8 mouse cellular contexts compared by ENCODE assay signal in genomic region chr14:115017410-115018153, GRCm38 (mm10).
DNase-seq lines count a peak whose midpoint lies in the region; ATAC-seq and TF ChIP-seq lines count a peak whose summit lies in the region.

No protein-coding gene starts in this region.

- peak; percentile 83 for DNase-seq in CH12.LX (ENCODE audit: extremely low read depth)
- DNase-seq in cerebellum, adult 2 months: peak; percentile 52 to 62
- peak; percentile 58 for DNase-seq in forelimb bud, embryonic 11.5 days (ENCODE audit: low read depth, low spot score)
- peak; percentile 72 for DNase-seq in hindbrain, embryonic 10.5 days (ENCODE audit: low spot score)
- peak; percentile 26 for DNase-seq in layer of hippocampus, adult 9-10 months (ENCODE audit: low spot score)
- DNase-seq in testis, postnatal 14 days (ENCODE audit: low spot score): peak; percentile 28

- peak; percentile 45; the same call in 1 of the 2 replicates for TF ChIP-seq POLR2A in CH12.LX (IDR thresholded peaks at IDR 0.05; ENCODE audit: low read depth, low read length)
- no peak for TF ChIP-seq POLR2A in cerebellum, adult 2 months (IDR thresholded peaks at IDR 0.05; ENCODE audit: borderline replicate concordance, insufficient read depth, low read length)

- peak overlapping the region in 2 of 3 experiments; percentile 17 to 44 for H3K4me3 ChIP-seq in CH12.LX (replicated peaks in 1 of 3; ENCODE audit: low read depth in 2 of 3, low read length in 2 of 3, poor library complexity in 1 of 3)
- peak overlapping the region; percentile 49 for H3K4me3 ChIP-seq in cerebellum, adult 2 months (replicated peaks; ENCODE audit: insufficient read depth, low read depth, low read length)
- H3K4me3 ChIP-seq in hindbrain, embryonic 10.5 days: peak overlapping the region; percentile 39
- H3K4me3 ChIP-seq in lung, embryonic 16.5 days (ENCODE audit: low read length): peak overlapping the region; percentile 48

- in situ Hi-C loops in CH12.LX (cut with MboI; ENCODE audit: low pct_ligation_motif_present, low pct_unique_long_range_greater_than_20kb, low sequenced_read_pairs): loop anchor here (10.0 kb wide), 1 partner anchor 377 kb away; no protein-coding TSS in a partner anchor

- H3K9me3 ChIP-seq in CH12.LX (replicated peaks; ENCODE audit: low read length): no peaks in the 10 kb centered on the region
- H3K9me3 ChIP-seq in hindbrain, embryonic 10.5 days: no peaks in the 10 kb centered on the region
- no peaks in the 10 kb centered on the region for H3K9me3 ChIP-seq in lung, embryonic 16.5 days (ENCODE audit: control insufficient read depth, low read length)

- 9% methylated on average over 22 of the region's 22 CpGs for WGBS in cerebellum, adult 2 months
- WGBS in hindbrain, embryonic 10.5 days: 27% methylated on average over 22 of the region's 22 CpGs
- 12% methylated on average over 22 of the region's 22 CpGs for WGBS in lung, embryonic 16.5 days

- no peaks in the 10 kb centered on the region for H3K79me2 ChIP-seq in CH12.LX (replicated peaks; ENCODE audit: control insufficient read depth, extremely low read depth, insufficient read depth, poor library complexity, severe bottlenecking)

- ATAC-seq in lung, embryonic 16.5 days (ENCODE audit: low read depth): peak; percentile 92
- peak; percentile 90 for ATAC-seq in neutrophil, adult 5-6 weeks (ENCODE audit: extremely low read depth, insufficient number of reproducible peaks, low FRiP score, poor library complexity, severe bottlenecking)

- peak; percentile 81 for TF ChIP-seq RAD21 in CH12.LX (IDR thresholded peaks at IDR 0.05; ENCODE audit: low read depth, low read length)

- peak overlapping the region; percentile 52 for H3K27ac ChIP-seq in CH12.LX (ENCODE audit: insufficient read depth, low read depth)
- no peak overlapping the region for H3K27ac ChIP-seq in cerebellum, adult 2 months (ENCODE audit: insufficient read depth, low read length)
- H3K27ac ChIP-seq in hindbrain, embryonic 10.5 days: no peak overlapping the region
- no peak overlapping the region for H3K27ac ChIP-seq in lung, embryonic 16.5 days (ENCODE audit: low read length)

- H3K9ac ChIP-seq in CH12.LX (ENCODE audit: insufficient read depth, low read depth): peak overlapping the region; percentile 80
- H3K9ac ChIP-seq in lung, embryonic 16.5 days (ENCODE audit: low read length): peak overlapping the region; percentile 58

- H3K36me3 ChIP-seq in CH12.LX (replicated peaks in 1 of 2; ENCODE audit: control insufficient read depth in 1 of 2, insufficient read depth in 1 of 2, low read length in 1 of 2): no peaks in the 10 kb centered on the region
- no peaks in the 10 kb centered on the region for H3K36me3 ChIP-seq in hindbrain, embryonic 10.5 days
- no peaks in the 10 kb centered on the region for H3K36me3 ChIP-seq in lung, embryonic 16.5 days (ENCODE audit: control insufficient read depth, insufficient read depth, low read length)

- no peak; the same call in 1 of the 2 replicates for TF ChIP-seq EP300 in CH12.LX (IDR thresholded peaks at IDR 0.05; ENCODE audit: low read length)

- dilution Hi-C loops in CH12.LX (cut with MboI; ENCODE audit: extremely low pct_ligation_motif_present, extremely low pct_unique_long_range_greater_than_20kb, low sequenced_read_pairs): no loop called here

- peaks cover 4 to 10% of the 10 kb centered on the region in 2 experiments; a peak in 3 of 4 replicates for H3K4me1 ChIP-seq in CH12.LX (ENCODE audit: control insufficient read depth in 1 of 2, insufficient read depth in 2 of 2)
- no peaks in the 10 kb centered on the region for H3K4me1 ChIP-seq in cerebellum, adult 2 months (ENCODE audit: control insufficient read depth, insufficient read depth, low read length)
- peaks cover 2% of the 10 kb centered on the region; the same call in 1 of the 2 replicates for H3K4me1 ChIP-seq in hindbrain, embryonic 10.5 days (replicated peaks)
- H3K4me1 ChIP-seq in lung, embryonic 16.5 days (replicated peaks; ENCODE audit: control insufficient read depth, insufficient read depth, low read length): 0 out of 2 replicates have a peak, but pooled peaks cover 3% of the 10 kb centered on the region

- H3K27me3 ChIP-seq in CH12.LX (replicated peaks): no peaks in the 10 kb centered on the region
- H3K27me3 ChIP-seq in cerebellum, adult 2 months (ENCODE audit: control insufficient read depth, insufficient read depth, low read length): no peaks in the 10 kb centered on the region; the same call in 1 of the 2 replicates
- H3K27me3 ChIP-seq in hindbrain, embryonic 10.5 days (ENCODE audit: insufficient read depth, poor library complexity, severe bottlenecking): no peaks in the 10 kb centered on the region
- H3K27me3 ChIP-seq in lung, embryonic 16.5 days (ENCODE audit: control insufficient read depth, insufficient read depth, low read depth, low read length): no peaks in the 10 kb centered on the region

- peak; percentile 42 to 75; a peak in 3 of 4 replicates for TF ChIP-seq CTCF in CH12.LX (conservative IDR thresholded peaks at IDR 0.05 in 1 of 2, IDR thresholded peaks at IDR 0.05 in 1 of 2; ENCODE audit: low read depth in 2 of 2, low read length in 2 of 2)
- TF ChIP-seq CTCF in cerebellum, adult 2 months (IDR thresholded peaks at IDR 0.05; ENCODE audit: borderline replicate concordance, insufficient read depth, low read depth, low read length): peak; percentile 62

- H3K4me2 ChIP-seq in CH12.LX (ENCODE audit: insufficient read depth, low read depth, poor library complexity, severe bottlenecking): peak overlapping the region; percentile 31
- peak overlapping the region; percentile 65 for H3K4me2 ChIP-seq in lung, embryonic 16.5 days (ENCODE audit: low read depth, low read length)

TF ChIP-seq in CH12.LX, 34 proteins besides CTCF, POLR2A, EP300 and RAD21:
- peak; percentile 47; the same call in 1 of the 2 replicates for TF ChIP-seq USF2 (conservative IDR thresholded peaks at IDR 0.05; ENCODE audit: low read depth, low read length)
- 0 out of 2 replicates have a peak, but pooled peaks have one; percentile 48 for TF ChIP-seq BHLHE40 (IDR thresholded peaks at IDR 0.05; ENCODE audit: low read depth, low read length)
- peak; percentile 41; the same call in 1 of the 2 replicates for TF ChIP-seq ELF1 (IDR thresholded peaks at IDR 0.05; ENCODE audit: low read depth, low read length)
- TF ChIP-seq E2F4 (IDR thresholded peaks at IDR 0.05; ENCODE audit: insufficient replicate concordance, low read depth, low read length): no peak
- TF ChIP-seq HCFC1 (IDR thresholded peaks at IDR 0.05; ENCODE audit: low read depth, low read length): no peak
- peak; percentile 77 for TF ChIP-seq MXI1 (IDR thresholded peaks at IDR 0.05; ENCODE audit: low read depth, low read length)
- no peak for TF ChIP-seq MAZ (IDR thresholded peaks at IDR 0.05; ENCODE audit: low read depth, low read length)
- no peak for TF ChIP-seq ZKSCAN1 (IDR thresholded peaks at IDR 0.05; ENCODE audit: borderline replicate concordance, low read depth, low read length)
- no peak; the same call in 1 of the 2 replicates for TF ChIP-seq CHD2 (IDR thresholded peaks at IDR 0.05; ENCODE audit: low read length)
- 0 out of 2 replicates have a peak, but pooled peaks have one; percentile 1 for TF ChIP-seq ZC3H11A (IDR thresholded peaks at IDR 0.05; ENCODE audit: low read depth, low read length)
- no peak for TF ChIP-seq POLR2AphosphoS2 (IDR thresholded peaks at IDR 0.05; ENCODE audit: low read depth, low read length)
- peak; percentile 31; the same call in 1 of the 2 replicates for TF ChIP-seq JUND (conservative IDR thresholded peaks at IDR 0.05; ENCODE audit: low read depth, low read length)
- TF ChIP-seq PAX5 (IDR thresholded peaks at IDR 0.05; ENCODE audit: low read length): no peak
- TF ChIP-seq IRF4 (IDR thresholded peaks at IDR 0.05; ENCODE audit: low read depth, low read length): peak; percentile 19; the same call in 1 of the 2 replicates
- TF ChIP-seq MEF2A (IDR thresholded peaks at IDR 0.05; ENCODE audit: borderline replicate concordance, low read depth, low read length): 0 out of 2 replicates have a peak, but pooled peaks have one; percentile 55
- TF ChIP-seq SIN3A (IDR thresholded peaks at IDR 0.05; ENCODE audit: low read length): no peak; the same call in 1 of the 2 replicates
- TF ChIP-seq RCOR1 (conservative IDR thresholded peaks at IDR 0.05; ENCODE audit: low read depth, low read length): no peak
- TF ChIP-seq CHD1 (IDR thresholded peaks at IDR 0.05; ENCODE audit: low read depth, low read length): no peak
- TF ChIP-seq GABPA (IDR thresholded peaks at IDR 0.05; ENCODE audit: insufficient replicate concordance, low read depth, low read length): no peak
- TF ChIP-seq MAX (IDR thresholded peaks at IDR 0.05; ENCODE audit: low read length): peak; percentile 71; the same call in 1 of the 2 replicates
- peak; percentile 38; the same call in 1 of the 2 replicates for TF ChIP-seq TCF12 (IDR thresholded peaks at IDR 0.05; ENCODE audit: low read depth, low read length)
- 0 out of 2 replicates have a peak, but pooled peaks have one; percentile 27 for TF ChIP-seq NELFE (IDR thresholded peaks at IDR 0.05; ENCODE audit: low read depth, low read length)
- peak; percentile 61; the same call in 1 of the 2 replicates for TF ChIP-seq MYC (IDR thresholded peaks at IDR 0.05; ENCODE audit: low read depth, low read length)
- peak; percentile 58; the same call in 1 of the 2 replicates for TF ChIP-seq TBP (conservative IDR thresholded peaks at IDR 0.05; ENCODE audit: low read depth, low read length)
- no peak; the same call in 1 of the 2 replicates for TF ChIP-seq ETS1 (conservative IDR thresholded peaks at IDR 0.05; ENCODE audit: low read depth, low read length)
- peak; percentile 45 for TF ChIP-seq USF1 (IDR thresholded peaks at IDR 0.05; ENCODE audit: low read depth, low read length)
- TF ChIP-seq ZNF384 (IDR thresholded peaks at IDR 0.05; ENCODE audit: low read depth, low read length): peak; percentile 79
- no peak for TF ChIP-seq ZMIZ1 (IDR thresholded peaks at IDR 0.05; ENCODE audit: low read depth, low read length)
- TF ChIP-seq SMC3 (IDR thresholded peaks at IDR 0.05; ENCODE audit: low read depth, low read length): peak; percentile 71
- 0 out of 2 replicates have a peak, but pooled peaks have one; percentile 50 for TF ChIP-seq UBTF (IDR thresholded peaks at IDR 0.05; ENCODE audit: low read depth, low read length)
- TF ChIP-seq JUN (IDR thresholded peaks at IDR 0.05; ENCODE audit: insufficient read depth, low read depth, low read length): no peak
- TF ChIP-seq KAT2A (IDR thresholded peaks at IDR 0.05; ENCODE audit: insufficient replicate concordance, low read length): no peak
- no peak for TF ChIP-seq NRF1 (IDR thresholded peaks at IDR 0.05; ENCODE audit: low read depth, low read length)
- TF ChIP-seq MAFK (IDR thresholded peaks at IDR 0.05; ENCODE audit: insufficient replicate concordance, low read length): no peak
TF ChIP-seq in CH12.LX: peak in this region for 17.

Comparison
In these comparisons a context has a peak if more than half of its experiments do, and no peak if none do; other contexts are left out.
1. DNase-seq: peak in every context shown above with its lines; median percentile 83 in CH12.LX; 72 in hindbrain, embryonic 10.5 days; 58 in forelimb bud, embryonic 11.5 days; 57 in cerebellum, adult 2 months; 28 in testis, postnatal 14 days; 26 in layer of hippocampus, adult 9-10 months.